Mouse (Mus musculus): ENCODE measurements around the gene Crocc2. TPM values are rescaled to one million over a fixed set of nuclear protein-coding genes. Genes with fewer than 3 reads are reported as not detected.

Crocc2 gene
- polyA plus RNA-seq, 1 experiment from 2014 or later, result not detected

DNA sequence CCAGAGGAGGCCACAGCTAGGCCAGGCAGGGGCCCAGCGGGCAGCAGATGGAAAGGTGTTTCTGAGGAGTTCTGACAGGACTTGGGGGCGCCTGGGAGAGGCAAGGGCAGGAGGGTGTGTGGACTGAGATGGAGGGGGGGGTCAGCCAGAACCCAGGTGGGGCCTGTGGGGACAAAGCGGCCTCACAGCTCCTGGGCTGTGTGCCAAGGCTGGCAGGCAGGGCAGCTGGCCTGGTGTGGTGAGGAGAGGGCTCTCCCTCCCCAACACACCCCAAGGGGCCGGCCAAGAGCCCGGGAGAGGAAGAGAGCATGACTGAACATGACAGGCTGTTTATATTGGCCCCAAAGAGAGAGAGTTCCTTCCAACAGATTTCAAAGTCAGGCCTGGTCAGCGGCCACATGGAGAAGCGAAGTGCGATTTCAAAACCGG, 41.7 kb downstream of the Crocc2 start:
- H3K9me3 ChIP-seq (ENCODE audit: low read length), result no peaks in the 10 kb centered on the region
- H3K4me3 ChIP-seq (ENCODE audit: low read depth, low read length), result no peak overlapping the region
- no peaks in the 10 kb centered on the region for H3K36me3 ChIP-seq (replicated peaks; ENCODE audit: insufficient read depth, low read length)
- ATAC-seq (no peak), DNase-seq (no peak)
- no peak for TF ChIP-seq CTCF (IDR thresholded peaks at IDR 0.05; ENCODE audit: low read depth)
- no peak for TF ChIP-seq EP300 (IDR thresholded peaks at IDR 0.05; ENCODE audit: low read depth)
- no peaks in the 10 kb centered on the region for H3K27me3 ChIP-seq (ENCODE audit: insufficient read depth, low read length)
- no peak overlapping the region for H3K9ac ChIP-seq (replicated peaks)
- no peak overlapping the region for H3K27ac ChIP-seq (ENCODE audit: low read depth)
- no peak overlapping the region for H3K4me2 ChIP-seq (ENCODE audit: low read depth, low read length)
- H3K4me1 ChIP-seq (ENCODE audit: insufficient read depth), result no peaks in the 10 kb centered on the region
- 52% methylated on average over 9 of the region's 9 CpGs for WGBS (ENCODE audit: insufficient replicate concordance)

DNA sequence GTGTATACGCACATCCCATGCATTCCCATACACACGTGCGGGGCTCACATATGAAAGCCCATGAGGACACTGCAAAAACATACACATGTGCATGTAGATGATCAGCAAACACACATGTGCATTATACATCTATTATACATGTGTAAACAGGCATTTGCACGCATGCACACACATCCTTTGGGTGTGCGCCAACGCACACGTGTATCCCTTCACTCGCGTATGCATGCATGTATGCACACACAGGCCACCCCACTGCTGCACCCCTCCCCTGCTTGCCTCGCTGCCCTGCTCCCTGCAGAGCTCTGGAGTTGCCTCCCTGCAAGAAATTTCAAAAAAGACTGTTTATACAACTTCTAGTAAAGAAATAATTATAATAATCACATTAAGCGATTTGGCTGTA, 42.5 kb downstream of the Crocc2 start:
- DNase-seq, result no peak
- Histone ChIP-seq H3K4me3 (ENCODE audit: low read depth, low read length) (no peak overlapping the region), H3K27ac (ENCODE audit: low read depth) (no peak overlapping the region)

DNA sequence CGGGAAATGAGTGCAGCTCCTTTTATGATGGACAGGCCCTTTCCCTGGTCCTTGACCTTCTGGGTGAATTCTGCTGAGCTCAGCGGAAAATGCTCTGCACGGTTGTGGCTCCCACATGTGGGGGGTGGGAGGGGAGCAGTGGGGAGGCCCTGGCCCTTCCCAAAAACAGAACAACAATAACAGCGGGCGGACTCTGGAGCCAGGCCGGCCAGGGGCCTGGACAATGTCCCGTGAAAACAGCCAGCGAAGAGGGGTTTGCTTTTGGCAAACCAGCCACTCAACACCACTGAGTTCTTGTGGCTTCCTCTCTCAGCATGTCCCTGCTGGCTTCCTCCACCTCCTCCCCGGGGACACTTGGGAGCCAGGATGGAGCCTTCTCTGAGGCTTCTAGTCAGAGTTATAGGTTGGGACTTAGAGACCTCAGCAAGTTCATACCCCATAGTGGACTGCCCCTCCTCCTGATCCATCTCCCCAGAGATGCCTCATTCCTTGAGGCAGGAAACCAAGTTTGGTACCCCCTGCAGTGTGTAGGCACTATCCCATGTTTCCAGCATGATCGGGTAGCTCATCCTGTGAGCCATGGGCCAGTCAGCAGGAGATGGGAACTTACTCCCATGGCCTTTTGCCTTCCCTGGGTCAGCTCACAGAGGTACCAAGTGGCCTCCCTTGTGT, 43.2 kb downstream of the Crocc2 start:
- H3K27ac ChIP-seq (ENCODE audit: low read depth), result no peak overlapping the region
- H3K4me2 ChIP-seq (ENCODE audit: low read depth, low read length), result no peak overlapping the region
- H3K27me3 ChIP-seq (ENCODE audit: insufficient read depth, low read length), result no peaks in the 10 kb centered on the region
- 58% methylated on average over 10 of the region's 10 CpGs for WGBS (ENCODE audit: insufficient replicate concordance)
- TF ChIP-seq EP300 (IDR thresholded peaks at IDR 0.05; ENCODE audit: low read depth) (no peak), CTCF (IDR thresholded peaks at IDR 0.05; ENCODE audit: low read depth) (no peak)
- no peak overlapping the region for H3K9ac ChIP-seq (replicated peaks)
- DNase-seq, result no peak
- H3K9me3 ChIP-seq (ENCODE audit: low read length), result no peaks in the 10 kb centered on the region
- no peak overlapping the region for H3K4me3 ChIP-seq (ENCODE audit: low read depth, low read length)
- no peaks in the 10 kb centered on the region for H3K4me1 ChIP-seq (ENCODE audit: insufficient read depth)
- no peaks in the 10 kb centered on the region for H3K36me3 ChIP-seq (replicated peaks; ENCODE audit: insufficient read depth, low read length)
- ATAC-seq, result no peak

More for the DNA sequence above, 42.5 kb downstream of the Crocc2 start:
- Histone ChIP-seq H3K9me3 (ENCODE audit: low read length) (no peaks in the 10 kb centered on the region), H3K4me1 (ENCODE audit: insufficient read depth) (no peaks in the 10 kb centered on the region), H3K36me3 (replicated peaks; ENCODE audit: insufficient read depth, low read length) (no peaks in the 10 kb centered on the region), H3K27me3 (ENCODE audit: insufficient read depth, low read length) (no peaks in the 10 kb centered on the region), H3K4me2 (ENCODE audit: low read depth, low read length) (no peak overlapping the region), H3K9ac (replicated peaks) (no peak overlapping the region)
- ATAC-seq, result no peak
- no peak for TF ChIP-seq CTCF (IDR thresholded peaks at IDR 0.05; ENCODE audit: low read depth)
- no peak for TF ChIP-seq EP300 (IDR thresholded peaks at IDR 0.05; ENCODE audit: low read depth)
- WGBS (ENCODE audit: insufficient replicate concordance), result 84% methylated on average over 11 of the region's 11 CpGs

DNA sequence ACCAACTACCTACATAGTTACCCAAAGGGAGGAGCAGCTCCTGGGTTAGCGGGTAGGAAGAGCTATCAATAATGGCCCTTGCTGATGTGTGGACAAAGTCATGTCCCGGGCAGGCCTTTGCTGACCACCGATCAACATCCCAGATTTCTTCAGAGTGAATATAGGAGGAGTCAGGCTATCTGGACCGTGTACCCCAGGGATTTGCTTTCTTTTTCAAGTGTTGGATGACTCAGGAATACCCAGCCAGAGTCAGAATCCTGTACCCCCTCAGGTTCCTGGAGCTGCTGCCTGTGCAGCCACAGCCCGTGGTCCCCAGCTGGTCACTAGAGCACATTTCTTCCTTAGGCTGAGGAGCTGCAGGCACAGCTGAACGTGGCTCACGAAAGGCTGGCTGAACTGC, 43.9 kb downstream of the Crocc2 start:
- Histone ChIP-seq H3K36me3 (replicated peaks; ENCODE audit: insufficient read depth, low read length) (no peaks in the 10 kb centered on the region), H3K4me1 (ENCODE audit: insufficient read depth) (no peaks in the 10 kb centered on the region), H3K27me3 (ENCODE audit: insufficient read depth, low read length) (no peaks in the 10 kb centered on the region), H3K4me2 (ENCODE audit: low read depth, low read length) (no peak overlapping the region), H3K9ac (replicated peaks) (no peak overlapping the region), H3K4me3 (ENCODE audit: low read depth, low read length) (no peak overlapping the region), H3K27ac (ENCODE audit: low read depth) (no peak overlapping the region), H3K9me3 (ENCODE audit: low read length) (no peaks in the 10 kb centered on the region)
- TF ChIP-seq EP300 (IDR thresholded peaks at IDR 0.05; ENCODE audit: low read depth), result no peak
- no peak for TF ChIP-seq CTCF (IDR thresholded peaks at IDR 0.05; ENCODE audit: low read depth)
- WGBS (ENCODE audit: insufficient replicate concordance), result 73% methylated on average over 7 of the region's 7 CpGs
- no peak for DNase-seq
- no peak for ATAC-seq

DNA sequence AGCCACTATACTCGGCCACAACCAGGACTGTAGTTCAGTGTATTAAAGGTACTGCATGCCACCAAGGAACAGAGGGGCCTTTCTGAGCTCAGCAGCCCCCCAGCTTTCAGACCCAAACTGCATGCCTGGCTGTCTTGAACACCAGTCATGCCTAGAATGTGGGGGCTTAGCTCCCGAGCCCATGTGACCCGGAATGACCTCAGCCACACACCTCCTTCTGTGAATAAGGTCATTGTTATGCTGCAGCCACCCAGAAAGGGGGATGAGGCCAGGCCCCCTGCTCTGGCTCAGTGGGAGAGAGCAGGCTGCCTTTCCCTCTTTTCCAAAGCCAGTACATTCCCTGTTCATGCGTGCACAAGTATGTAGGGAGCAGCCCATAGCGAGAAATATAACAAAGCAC, 46.1 kb downstream of the Crocc2 start:
- Histone ChIP-seq H3K27ac (ENCODE audit: low read depth) (no peak overlapping the region), H3K4me1 (ENCODE audit: insufficient read depth) (no peaks in the 10 kb centered on the region), H3K4me2 (ENCODE audit: low read depth, low read length) (no peak overlapping the region), H3K9ac (replicated peaks) (no peak overlapping the region), H3K36me3 (replicated peaks; ENCODE audit: insufficient read depth, low read length) (no peaks in the 10 kb centered on the region), H3K27me3 (ENCODE audit: insufficient read depth, low read length) (no peaks in the 10 kb centered on the region), H3K4me3 (ENCODE audit: low read depth, low read length) (no peak overlapping the region), H3K9me3 (ENCODE audit: low read length) (no peaks in the 10 kb centered on the region)
- ATAC-seq (no peak), DNase-seq (no peak)
- TF ChIP-seq EP300 (IDR thresholded peaks at IDR 0.05; ENCODE audit: low read depth), result no peak
- TF ChIP-seq CTCF (IDR thresholded peaks at IDR 0.05; ENCODE audit: low read depth), result no peak
- WGBS (ENCODE audit: insufficient replicate concordance), result 62% methylated on average over 5 of the region's 5 CpGs

DNA sequence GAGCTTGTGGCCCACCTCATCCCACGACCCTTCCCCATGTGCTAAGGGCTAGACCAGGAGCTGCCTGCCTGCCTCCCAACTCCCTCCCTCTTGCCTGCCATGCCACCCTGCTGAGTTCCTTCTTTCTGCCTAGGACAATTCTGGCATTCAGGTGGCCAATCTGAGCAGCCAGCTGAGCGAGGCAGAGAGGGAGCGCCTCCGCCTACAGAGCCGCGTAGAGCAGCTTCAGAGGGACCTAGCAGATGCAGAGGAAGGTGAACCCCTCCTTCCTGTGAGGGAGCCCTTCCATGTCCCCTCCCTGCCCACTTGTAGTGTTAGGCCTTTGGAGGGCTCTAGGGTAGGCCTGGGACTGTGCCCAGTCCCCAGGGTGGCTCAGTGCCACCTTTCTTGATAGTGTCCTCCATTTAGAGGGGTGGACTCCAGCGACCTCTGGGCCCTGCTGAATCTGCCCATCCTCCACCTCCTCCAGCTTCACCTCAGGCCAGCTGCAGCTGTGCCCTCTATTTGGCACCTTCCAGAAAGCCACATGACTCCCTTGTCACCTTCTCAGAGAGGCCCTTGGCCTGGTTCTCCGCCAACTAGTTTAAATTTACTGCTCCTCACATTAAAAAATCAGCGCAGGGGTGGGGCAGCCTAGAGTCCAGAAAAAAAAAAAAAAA, 48.4 kb downstream of the Crocc2 start:
- ATAC-seq (no peak), DNase-seq (no peak)
- H3K4me1 ChIP-seq (ENCODE audit: insufficient read depth), result no peaks in the 10 kb centered on the region
- no peaks in the 10 kb centered on the region for H3K27me3 ChIP-seq (ENCODE audit: insufficient read depth, low read length)
- no peak overlapping the region for H3K4me3 ChIP-seq (ENCODE audit: low read depth, low read length)
- H3K4me2 ChIP-seq (ENCODE audit: low read depth, low read length), result no peak overlapping the region
- TF ChIP-seq CTCF (IDR thresholded peaks at IDR 0.05; ENCODE audit: low read depth), result no peak
- no peak for TF ChIP-seq EP300 (IDR thresholded peaks at IDR 0.05; ENCODE audit: low read depth)
- H3K9ac ChIP-seq (replicated peaks), result no peak overlapping the region
- no peaks in the 10 kb centered on the region for H3K9me3 ChIP-seq (ENCODE audit: low read length)
- no peaks in the 10 kb centered on the region for H3K36me3 ChIP-seq (replicated peaks; ENCODE audit: insufficient read depth, low read length)
- no peak overlapping the region for H3K27ac ChIP-seq (ENCODE audit: low read depth)
- 79% methylated on average over 9 of the region's 9 CpGs for WGBS (ENCODE audit: insufficient replicate concordance)
